Mouse (Mus musculus): ENCODE data around the gene 4930432K21Rik. TPM values are rescaled to one million over a fixed set of nuclear protein-coding genes. Genes with fewer than 3 reads are reported as not detected.

The 4930432K21Rik gene
- polyA plus RNA-seq, 1 experiment from 2014 or later = 0.17 TPM

- Histone ChIP-seq H3K9ac (ENCODE audit: low read depth, low read length) (peak overlapping the region; percentile 63), H3K27me3 (replicated peaks; ENCODE audit: control insufficient read depth, insufficient read depth, low read length) (no peaks in the 10 kb centered on the region), H3K4me3 (ENCODE audit: low read depth, low read length) (peak overlapping the region; percentile 55), H3K27ac (ENCODE audit: low read depth, low read length) (peak overlapping the region; percentile 61), H3K4me2 (replicated peaks; ENCODE audit: low read depth) (peak overlapping the region; percentile 76), H3K4me1 (replicated peaks; ENCODE audit: control insufficient read depth, insufficient read depth, low read length) (no peaks in the 10 kb centered on the region; the same call in 1 of the 2 replicates), H3K9me3 (ENCODE audit: control insufficient read depth) (no peaks in the 10 kb centered on the region), H3K36me3 (ENCODE audit: control insufficient read depth, insufficient read depth) (no peaks in the 10 kb centered on the region)
- no peak for TF ChIP-seq CTCF (IDR thresholded peaks at IDR 0.05; ENCODE audit: low read depth)
- ATAC-seq = no peak
- 46% methylated on average over 15 of the region's 15 CpGs for WGBS
These were observed 53.9 kb downstream of the 4930432K21Rik start for GRCm38 (mm10) chr8:84201545-84202245.

- H3K27ac ChIP-seq (ENCODE audit: low read depth, low read length) = 0 out of 2 replicates have a peak overlapping the region, but pooled peaks have one; percentile 81
- no peaks in the 10 kb centered on the region for H3K27me3 ChIP-seq (replicated peaks; ENCODE audit: control insufficient read depth, insufficient read depth, low read length)
- TF ChIP-seq CTCF (IDR thresholded peaks at IDR 0.05; ENCODE audit: low read depth) = no peak
- no peak for ATAC-seq
- H3K36me3 ChIP-seq (ENCODE audit: control insufficient read depth, insufficient read depth) = no peaks in the 10 kb centered on the region
- WGBS = 54% methylated on average over 9 of the region's 9 CpGs
- H3K4me3 ChIP-seq (ENCODE audit: low read depth, low read length) = peak overlapping the region; percentile 55
- H3K9me3 ChIP-seq (ENCODE audit: control insufficient read depth) = no peaks in the 10 kb centered on the region
- no peaks in the 10 kb centered on the region; the same call in 1 of the 2 replicates for H3K4me1 ChIP-seq (replicated peaks; ENCODE audit: control insufficient read depth, insufficient read depth, low read length)
- H3K9ac ChIP-seq (ENCODE audit: low read depth, low read length) = no peak overlapping the region; the same call in 1 of the 2 replicates
- H3K4me2 ChIP-seq (replicated peaks; ENCODE audit: low read depth) = peak overlapping the region; percentile 76
These were observed 54.6 kb downstream of the 4930432K21Rik start for GRCm38 (mm10) chr8:84202466-84202865.

- ATAC-seq = peak; percentile 31
- H3K9me3 ChIP-seq (ENCODE audit: control insufficient read depth) = no peaks in the 10 kb centered on the region
These were observed 55.4 kb downstream of the 4930432K21Rik start for GRCm38 (mm10) chr8:84202938-84203917.

GRCm38 (mm10) chr8:84203975-84204772 lies 56.3 kb downstream of the 4930432K21Rik start:
- H3K4me3 ChIP-seq (ENCODE audit: low read depth, low read length) = peak overlapping the region; percentile 28
- H3K4me1 ChIP-seq (replicated peaks; ENCODE audit: control insufficient read depth, insufficient read depth, low read length) = no peaks in the 10 kb centered on the region; the same call in 1 of the 2 replicates
- peak; percentile 58 for TF ChIP-seq CTCF (IDR thresholded peaks at IDR 0.05; ENCODE audit: low read depth)
- peaks cover 8% of the 10 kb centered on the region; the same call in 1 of the 2 replicates for H3K36me3 ChIP-seq (ENCODE audit: control insufficient read depth, insufficient read depth)
- no peaks in the 10 kb centered on the region for H3K27me3 ChIP-seq (replicated peaks; ENCODE audit: control insufficient read depth, insufficient read depth, low read length)
- H3K4me2 ChIP-seq (replicated peaks; ENCODE audit: low read depth) = peak overlapping the region; percentile 76
- H3K9ac ChIP-seq (ENCODE audit: low read depth, low read length) = peak overlapping the region; percentile 57
- WGBS = 40% methylated on average over 13 of the region's 13 CpGs
- ATAC-seq = no peak
- no peaks in the 10 kb centered on the region for H3K9me3 ChIP-seq (ENCODE audit: control insufficient read depth)
- peak overlapping the region; percentile 81 for H3K27ac ChIP-seq (ENCODE audit: low read depth, low read length)

More at GRCm38 (mm10) chr8:84202938-84203917, 55.4 kb downstream of the 4930432K21Rik start:
- H3K27ac ChIP-seq (ENCODE audit: low read depth, low read length) = peak overlapping the region; percentile 81
- peak overlapping the region; percentile 76 for H3K4me2 ChIP-seq (replicated peaks; ENCODE audit: low read depth)
- no peaks in the 10 kb centered on the region; the same call in 1 of the 2 replicates for H3K4me1 ChIP-seq (replicated peaks; ENCODE audit: control insufficient read depth, insufficient read depth, low read length)
- peak overlapping the region; percentile 28 for H3K4me3 ChIP-seq (ENCODE audit: low read depth, low read length)
- no peaks in the 10 kb centered on the region for H3K27me3 ChIP-seq (replicated peaks; ENCODE audit: control insufficient read depth, insufficient read depth, low read length)
- H3K36me3 ChIP-seq (ENCODE audit: control insufficient read depth, insufficient read depth) = no peaks in the 10 kb centered on the region; the same call in 1 of the 2 replicates
- peak overlapping the region; percentile 57 for H3K9ac ChIP-seq (ENCODE audit: low read depth, low read length)
- WGBS = 13% methylated on average over 34 of the region's 34 CpGs
- TF ChIP-seq CTCF (IDR thresholded peaks at IDR 0.05; ENCODE audit: low read depth) = no peak

GRCm38 (mm10) chr8:84205073-84205472 lies 57.2 kb downstream of the 4930432K21Rik start:
- H3K9ac ChIP-seq (ENCODE audit: low read depth, low read length) = no peak overlapping the region
- ATAC-seq = no peak
- no peaks in the 10 kb centered on the region for H3K9me3 ChIP-seq (ENCODE audit: control insufficient read depth)
- H3K36me3 ChIP-seq (ENCODE audit: control insufficient read depth, insufficient read depth) = peaks cover 9% of the 10 kb centered on the region; the same call in 1 of the 2 replicates
- no peaks in the 10 kb centered on the region for H3K27me3 ChIP-seq (replicated peaks; ENCODE audit: control insufficient read depth, insufficient read depth, low read length)
- no peak overlapping the region for H3K4me3 ChIP-seq (ENCODE audit: low read depth, low read length)
- 94% methylated on average over 5 of the region's 5 CpGs for WGBS
- H3K4me2 ChIP-seq (replicated peaks; ENCODE audit: low read depth) = no peak overlapping the region
- TF ChIP-seq CTCF (IDR thresholded peaks at IDR 0.05; ENCODE audit: low read depth) = no peak
- no peak overlapping the region for H3K27ac ChIP-seq (ENCODE audit: low read depth, low read length)
- H3K4me1 ChIP-seq (replicated peaks; ENCODE audit: control insufficient read depth, insufficient read depth, low read length) = no peaks in the 10 kb centered on the region; the same call in 1 of the 2 replicates

All from intestine, postnatal 0 days (tissue).